In the genomic region with DNA sequence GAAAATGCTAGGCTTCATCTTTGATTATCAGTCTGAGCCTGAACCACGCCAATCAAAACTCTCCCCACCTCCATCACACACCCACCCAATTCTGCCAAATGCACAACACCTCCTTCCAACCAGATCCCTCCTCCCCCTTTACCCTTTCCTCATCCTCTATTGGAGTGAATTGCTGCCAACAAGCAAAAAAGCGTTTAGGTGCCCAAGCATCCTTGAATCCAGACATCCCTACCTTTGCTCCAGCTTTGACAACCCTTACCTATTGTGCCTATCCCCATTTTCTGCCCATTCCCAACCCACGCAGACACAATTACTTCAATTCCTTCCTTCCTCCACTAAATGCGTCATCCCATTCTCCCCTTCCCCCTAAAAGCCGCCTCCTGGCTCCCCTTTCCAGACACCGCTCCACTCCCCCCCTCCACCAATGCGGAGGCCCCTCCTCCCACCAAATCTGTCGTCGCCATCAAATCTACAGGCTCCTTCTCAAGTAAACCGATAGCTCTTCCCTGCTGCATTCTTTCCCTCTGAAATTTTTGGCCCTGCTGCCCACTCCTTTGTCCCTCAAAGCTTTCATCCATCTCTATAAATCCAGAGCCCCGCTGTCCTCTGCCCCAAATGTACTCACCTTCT, we compare ENCODE assay signal across 8 mouse cellular contexts. TPM values are rescaled to one million over a fixed set of nuclear protein-coding genes. Genes with fewer than 3 reads are reported as not detected.
DNase-seq lines count a peak whose midpoint lies in the region; ATAC-seq and TF ChIP-seq lines count a peak whose summit lies in the region.

No protein-coding gene starts in this region.

- intact Hi-C loops in heart, postnatal 25 days (cut with DNase I), result no loop called here

- H3K4me3 ChIP-seq in forebrain, embryonic 15.5 days, result peak overlapping the region; percentile 97
- peak overlapping the region; percentile 92 for H3K4me3 ChIP-seq in intestine, postnatal 0 days (ENCODE audit: low read depth, low read length)
- H3K4me3 ChIP-seq in lung, adult 2 months (replicated peaks; ENCODE audit: extremely low read depth, low read depth, low read length), result peak overlapping the region; percentile 79

- H3K27ac ChIP-seq in forebrain, embryonic 15.5 days (replicated peaks), result peak overlapping the region; percentile 96
- H3K27ac ChIP-seq in intestine, postnatal 0 days (ENCODE audit: low read depth, low read length), result peak overlapping the region; percentile 91

- peaks cover 36% of the 10 kb centered on the region for H3K4me1 ChIP-seq in forebrain, embryonic 15.5 days
- H3K4me1 ChIP-seq in intestine, postnatal 0 days (replicated peaks; ENCODE audit: control insufficient read depth, insufficient read depth, low read length), result peaks cover 16% of the 10 kb centered on the region; the same call in 1 of the 2 replicates
- peaks cover 16% of the 10 kb centered on the region for H3K4me1 ChIP-seq in lung, adult 2 months (ENCODE audit: control insufficient read depth, insufficient read depth, low read length)

- WGBS in forebrain, embryonic 15.5 days, result under 1% methylated on average over 11 of the region's 11 CpGs
- 6% methylated on average over 11 of the region's 11 CpGs for WGBS in intestine, postnatal 0 days
- 3% methylated on average over 11 of the region's 11 CpGs for WGBS in lung, adult 2 months

- peak; percentile 64 for ATAC-seq in forebrain, embryonic 15.5 days (replicated peaks)
- no peak for ATAC-seq in intestine, postnatal 0 days

- no peaks in the 10 kb centered on the region for H3K27me3 ChIP-seq in forebrain, embryonic 15.5 days
- no peaks in the 10 kb centered on the region for H3K27me3 ChIP-seq in intestine, postnatal 0 days (replicated peaks; ENCODE audit: control insufficient read depth, insufficient read depth, low read length)

- TF ChIP-seq CTCF in intestine, postnatal 0 days (IDR thresholded peaks at IDR 0.05; ENCODE audit: low read depth), result no peak
- no peak for TF ChIP-seq CTCF in lung, adult 2 months (IDR thresholded peaks at IDR 0.05; ENCODE audit: insufficient read depth, low read length)

- H3K4me2 ChIP-seq in forebrain, embryonic 15.5 days (replicated peaks), result peak overlapping the region; percentile 70
- peak overlapping the region; percentile 80 for H3K4me2 ChIP-seq in intestine, postnatal 0 days (replicated peaks; ENCODE audit: low read depth)

- no peaks in the 10 kb centered on the region for H3K9me3 ChIP-seq in forebrain, embryonic 15.5 days
- H3K9me3 ChIP-seq in intestine, postnatal 0 days (ENCODE audit: control insufficient read depth), result no peaks in the 10 kb centered on the region

- peak overlapping the region; percentile 98 for H3K9ac ChIP-seq in forebrain, embryonic 15.5 days (replicated peaks)
- H3K9ac ChIP-seq in intestine, postnatal 0 days (ENCODE audit: low read depth, low read length), result peak overlapping the region; percentile 90

- TF ChIP-seq POLR2A in lung, adult 2 months (IDR thresholded peaks at IDR 0.05; ENCODE audit: borderline replicate concordance, extremely low read depth, low read depth, low read length), result no peak

- H3K36me3 ChIP-seq in forebrain, embryonic 15.5 days, result peaks cover 21% of the 10 kb centered on the region
- 0 out of 2 replicates have a peak, but pooled peaks cover 17% of the 10 kb centered on the region for H3K36me3 ChIP-seq in intestine, postnatal 0 days (ENCODE audit: control insufficient read depth, insufficient read depth)

- peak; percentile 54 to 74 for DNase-seq in heart, adult 18-20 months
- DNase-seq in heart, postnatal 25 days (ENCODE audit: low spot score), result no peak
- peak; percentile 46 for DNase-seq in R1 (ENCODE audit: low read depth, low spot score)
- DNase-seq in lung, adult 2 months, result peak; percentile 43
- DNase-seq in right cerebral cortex, postnatal 10 days (ENCODE audit: low spot score in 2 of 2), result peak; percentile 80 to 81
- DNase-seq in urinary bladder, adult 18-20 months (ENCODE audit: low spot score in 2 of 2), result no peak

RNA-seq across cellular contexts. Expression of a gene that starts 1.1 kb away (rescaled TPM):
- total RNA-seq in heart, adult 18-20 months (2021), result 100 to 1,000 TPM; 193 to 203 TPM
- total RNA-seq in heart, postnatal 25 days (2021), result 100 to 1,000 TPM; 220 TPM
- polyA plus RNA-seq in forebrain, embryonic 15.5 days (2015; fragmentation: Nextera tagmentation; extraction: Ambion mirVana), result 432 and 464 TPM in 2 replicates
- 139 and 143 TPM in 2 replicates for polyA plus RNA-seq in intestine, postnatal 0 days (2015; fragmentation: Nextera tagmentation; extraction: Ambion mirVana)
- polyA plus RNA-seq in lung, adult 2 months (2012; rRNA removed), result 413 and 456 TPM in 2 replicates

RNA-seq across cellular contexts. Expression of a gene that starts 14.1 kb away (rescaled TPM):
- 1 to 10 TPM; 1.5 to 2.6 TPM for total RNA-seq in heart, adult 18-20 months (2021)
- total RNA-seq in heart, postnatal 25 days (2021), result 1 to 10 TPM; 1.8 to 2.7 TPM
- 5.5 and 6.0 TPM in 2 replicates for polyA plus RNA-seq in forebrain, embryonic 15.5 days (2015; fragmentation: Nextera tagmentation; extraction: Ambion mirVana)
- 4.9 and 6.0 TPM in 2 replicates for polyA plus RNA-seq in intestine, postnatal 0 days (2015; fragmentation: Nextera tagmentation; extraction: Ambion mirVana)
- polyA plus RNA-seq in lung, adult 2 months (2012; rRNA removed), result 44.3 and 53.7 TPM in 2 replicates

RNA-seq across cellular contexts. Expression of a gene that starts 29.1 kb away (rescaled TPM):
- total RNA-seq in heart, adult 18-20 months (2021), result 10 to 100 TPM; 22.7 to 29.1 TPM
- total RNA-seq in heart, postnatal 25 days (2021), result 10 to 100 TPM; 32.6 to 45.8 TPM
- 1.4 and 1.8 TPM in 2 replicates for polyA plus RNA-seq in forebrain, embryonic 15.5 days (2015; fragmentation: Nextera tagmentation; extraction: Ambion mirVana)
- polyA plus RNA-seq in intestine, postnatal 0 days (2015; fragmentation: Nextera tagmentation; extraction: Ambion mirVana), result 0.73 and 0.76 TPM in 2 replicates
- 46.8 and 47.3 TPM in 2 replicates for polyA plus RNA-seq in lung, adult 2 months (2012; rRNA removed)

Comparison
In these comparisons a context has a peak if more than half of its experiments do, and no peak if none do; other contexts are left out.
1. DNase-seq: peak in heart, adult 18-20 months (2 of 2), R1 (single experiment), lung, adult 2 months (single experiment) and right cerebral cortex, postnatal 10 days (2 of 2); none in heart, postnatal 25 days (single experiment) and urinary bladder, adult 18-20 months (0 of 2).
2. RNA of a gene that starts 29.1 kb away (polyA plus RNA-seq): 46.8 to 47.3 TPM in lung, adult 2 months; 1.4 to 1.8 TPM in forebrain, embryonic 15.5 days and 0.73 to 0.76 TPM in intestine, postnatal 0 days; every median in the first group is over 10 times any median in the second.
3. Peak in every context shown above with its lines, with median percentiles within 50 percentile points of each other: H3K4me3 ChIP-seq.